Mouse (Mus musculus) MEL (cell line): Measurements from ENCODE around the gene Col15a1. TPM values are rescaled to one million over a fixed set of nuclear protein-coding genes. Genes with fewer than 3 reads are reported as not detected.

Experiments
- DNase-seq: peaks from one replicate; pipeline ENCODE4 v3.0.0; 2011; ENCODE audit warnings: low read depth, low spot score
- H3K27ac ChIP-seq: 2 replicates; pipeline ENCODE4 v1.5.1; 2012; ENCODE audit warnings: low read depth, mild to moderate bottlenecking, control low read depth, low read length, moderate library complexity; ENCODE audit not compliant: control insufficient read depth
- H3K27me3 ChIP-seq, 2 experiments: fragments of 150-350 bp in 1 of 2; sonication (generic) in 1 of 2; 2 replicates each; pipeline ENCODE4 v1.6.1; 2012; ENCODE audit warnings: low read length in 2 of 2, mild to moderate bottlenecking in 2 of 2, improper control_type of control experiment in 1 of 2, moderate library complexity in 1 of 2; ENCODE audit not compliant: insufficient read depth in 2 of 2, control insufficient read depth in 1 of 2
- H3K36me3 ChIP-seq, 2 experiments: 2 replicates each; pipeline ENCODE4 v1.6.1; 2012 to 2014; ENCODE audit warnings: low read length in 2 of 2, improper control_type of control experiment in 1 of 2, inconsistent platforms in 1 of 2, mild to moderate bottlenecking in 1 of 2; ENCODE audit not compliant: insufficient read depth in 2 of 2, control insufficient read depth in 1 of 2
- H3K4me1 ChIP-seq, 2 experiments: fragments of 150-350 bp in 1 of 2; sonication (generic) in 1 of 2; 2 replicates each; pipeline ENCODE4 v1.6.1; 2012; ENCODE audit warnings: low read length in 2 of 2, improper control_type of control experiment in 1 of 2, mild to moderate bottlenecking in 1 of 2; ENCODE audit not compliant: insufficient read depth in 2 of 2, control insufficient read depth in 1 of 2
- H3K4me3 ChIP-seq, 2 experiments: fragments of 150-350 bp in 1 of 2; sonication (generic) in 1 of 2; 2 replicates each; pipeline ENCODE4 v1.5.1; 2012; ENCODE audit warnings: low read depth in 2 of 2, low read length in 2 of 2, mild to moderate bottlenecking in 2 of 2, moderate library complexity in 2 of 2, control low read depth in 1 of 2, improper control_type of control experiment in 1 of 2; ENCODE audit not compliant: control insufficient read depth in 1 of 2, insufficient read depth in 1 of 2
- H3K79me2 ChIP-seq: 2 replicates; pipeline ENCODE4 v1.6.1; 2012; ENCODE audit warnings: mild to moderate bottlenecking, low read length, moderate library complexity; ENCODE audit not compliant: control insufficient read depth, poor library complexity, insufficient read depth
- H3K9ac ChIP-seq: 2 replicates; pipeline ENCODE4 v1.6.1; 2012; ENCODE audit warnings: low read depth, mild to moderate bottlenecking, control low read depth, low read length, moderate library complexity; ENCODE audit not compliant: control insufficient read depth, poor library complexity, severe bottlenecking
- H3K9me3 ChIP-seq: fragments of 150-350 bp; sonication (generic); replicated peaks from 2 replicates; pipeline ENCODE4 v1.6.1; 2012; ENCODE audit warnings: mild to moderate bottlenecking, low read length, improper control_type of control experiment, moderate library complexity; ENCODE audit not compliant: insufficient read depth
- CHD1 ChIP-seq: IDR thresholded peaks from 2 replicates; pipeline ENCODE4 v1.6.1; 2012; ENCODE audit warnings: low read depth, mild to moderate bottlenecking, inconsistent platforms, low read length, improper control_type of control experiment
- CHD2 ChIP-seq: IDR thresholded peaks from 2 replicates; pipeline ENCODE4 v1.6.1; 2011; ENCODE audit warnings: low read length, improper control_type of control experiment
- E2F4 ChIP-seq: IDR thresholded peaks from 2 replicates; pipeline ENCODE4 v1.6.1; 2011; ENCODE audit warnings: low read depth, low read length, improper control_type of control experiment, borderline replicate concordance
- ETS1 ChIP-seq: IDR thresholded peaks from 2 replicates; pipeline ENCODE4 v1.6.1; 2012; ENCODE audit warnings: low read depth, mild to moderate bottlenecking, inconsistent platforms, low read length, improper control_type of control experiment, moderate library complexity
- GABPA ChIP-seq: IDR thresholded peaks from 2 replicates; pipeline ENCODE4 v1.6.1; 2012; ENCODE audit warnings: low read depth, mild to moderate bottlenecking, inconsistent platforms, low read length, improper control_type of control experiment, moderate library complexity
- GATA1 ChIP-seq: IDR thresholded peaks from 2 replicates; pipeline ENCODE4 v1.6.1; 2011; ENCODE audit warnings: low read depth, low read length, improper control_type of control experiment
- HCFC1 ChIP-seq: IDR thresholded peaks from 2 replicates; pipeline ENCODE4 v1.6.1; 2012; ENCODE audit warnings: low read depth, mild to moderate bottlenecking, inconsistent platforms, low read length, improper control_type of control experiment, moderate library complexity
- JUND ChIP-seq: IDR thresholded peaks from 2 replicates; pipeline ENCODE4 v1.6.1; 2011; ENCODE audit warnings: low read depth, mild to moderate bottlenecking, improper control_type of control experiment, low read length
- KAT2A ChIP-seq: conservative IDR thresholded peaks from 2 replicates; pipeline ENCODE4 v1.6.1; 2012; ENCODE audit warnings: low read depth, low read length, improper control_type of control experiment, inconsistent platforms
- MAX ChIP-seq: IDR thresholded peaks from 2 replicates; pipeline ENCODE4 v1.6.1; 2011; ENCODE audit warnings: low read length, improper control_type of control experiment
- MYB ChIP-seq: IDR thresholded peaks from 2 replicates; pipeline ENCODE4 v1.6.1; 2011; ENCODE audit warnings: mild to moderate bottlenecking, low read depth, low read length, improper control_type of control experiment
- NELFE ChIP-seq: IDR thresholded peaks from 2 replicates; pipeline ENCODE4 v1.6.1; 2011; ENCODE audit warnings: low read depth, low read length, improper control_type of control experiment
- NRF1 ChIP-seq: IDR thresholded peaks from 2 replicates; pipeline ENCODE4 v1.6.1; 2014; ENCODE audit warnings: low read depth, mild to moderate bottlenecking, inconsistent platforms, low read length, improper control_type of control experiment, moderate library complexity; ENCODE audit not compliant: poor library complexity, insufficient read depth, severe bottlenecking
- POLR2AphosphoS5 ChIP-seq: IDR thresholded peaks from 2 replicates; pipeline ENCODE4 v1.6.1; 2012; ENCODE audit warnings: low read depth, borderline replicate concordance, mild to moderate bottlenecking, inconsistent platforms, low read length, moderate library complexity, mixed read lengths
- RCOR1 ChIP-seq: IDR thresholded peaks from 2 replicates; pipeline ENCODE4 v1.6.1; 2012; ENCODE audit warnings: low read depth, mild to moderate bottlenecking, inconsistent platforms, low read length, improper control_type of control experiment
- SMC3 ChIP-seq: IDR thresholded peaks from 2 replicates; pipeline ENCODE4 v1.6.1; 2011; ENCODE audit warnings: low read depth, low read length, improper control_type of control experiment
- TAL1 ChIP-seq: IDR thresholded peaks from 2 replicates; pipeline ENCODE4 v1.6.1; 2012; ENCODE audit warnings: mild to moderate bottlenecking, inconsistent platforms, low read length, moderate library complexity, mixed read lengths
- USF1 ChIP-seq: IDR thresholded peaks from 2 replicates; pipeline ENCODE4 v1.6.1; 2014; ENCODE audit warnings: low read depth, mild to moderate bottlenecking, inconsistent platforms, low read length, improper control_type of control experiment, moderate library complexity
- USF2 ChIP-seq, 2 experiments: IDR thresholded peaks; 2 replicates each; pipeline ENCODE4 v1.6.1; 2011 to 2012; ENCODE audit warnings: improper control_type of control experiment in 2 of 2, low read length in 2 of 2, borderline replicate concordance in 1 of 2, inconsistent platforms in 1 of 2, low read depth in 1 of 2, mild to moderate bottlenecking in 1 of 2; ENCODE audit not compliant: insufficient read depth in 1 of 2
- ZKSCAN1 ChIP-seq: IDR thresholded peaks from 2 replicates; pipeline ENCODE4 v1.6.1; 2012; ENCODE audit warnings: low read depth, mild to moderate bottlenecking, inconsistent platforms, low read length, improper control_type of control experiment, moderate library complexity
- polyA plus RNA-seq, 2 experiments: library from polyadenylated mRNA; stranded (reverse) in 1 of 2; unstranded in 1 of 2; fragments of >175 nt in 1 of 2; fragments of >200 nt in 1 of 2; gene quantifications; 2 replicates each; pipeline versions ENCODE4 v1.2.1 to v1.2.4; 2012; ENCODE audit warnings: low replicate concordance in 2 of 2, low read depth in 1 of 2; ENCODE audit not compliant: insufficient read length in 2 of 2, insufficient read depth in 1 of 2, missing spikeins in 1 of 2
- total RNA-seq: library from RNA; depleted of rRNA; stranded (reverse); fragments of 300-350 nt; gene quantifications from 2 replicates; pipeline ENCODE4 v1.2.3, GENCODE M21; 2012

Gene Col15a1
- total and polyA plus RNA-seq, 3 experiments, result 2.2 to 2.6 TPM; not detected in 1

GRCm38 (mm10) chr4:47179535-47179934, 28.4 kb upstream of the Col15a1 start:
- TF ChIP-seq ZKSCAN1 (no peak), GATA1 (no peak), ETS1 (no peak), SMC3 (no peak), RCOR1 (no peak), USF2 (IDR thresholded peaks at IDR 0.05; ENCODE audit: borderline replicate concordance in 1 of 2, insufficient read depth in 1 of 2, low read depth in 1 of 2, low read length in 2 of 2) (no peak), CHD2 (no peak), KAT2A (no peak), HCFC1 (no peak), E2F4 (no peak), MYB (no peak), MAX (no peak), CHD1 (no peak), NELFE (no peak), POLR2AphosphoS5 (no peak), JUND (no peak), NRF1 (no peak), TAL1 (no peak)
- no peaks in the 10 kb centered on the region for H3K4me1 ChIP-seq
- H3K36me3 ChIP-seq, result no peaks in the 10 kb centered on the region
- no peak overlapping the region for H3K4me3 ChIP-seq
- no peak overlapping the region for H3K27ac ChIP-seq
- H3K9ac ChIP-seq, result no peak overlapping the region
- no peak for DNase-seq
- H3K27me3 ChIP-seq, result peaks cover 0 to 3% of the 10 kb centered on the region in 2 experiments; a peak in 1 of 4 replicates
- H3K9me3 ChIP-seq, result no peaks in the 10 kb centered on the region
- no peaks in the 10 kb centered on the region for H3K79me2 ChIP-seq

- TF ChIP-seq CHD2 (no peak), GABPA (no peak), USF1 (no peak)
- no peak overlapping the region for H3K27ac ChIP-seq
- no peak overlapping the region for H3K9ac ChIP-seq
- no peak for DNase-seq
- H3K27me3 ChIP-seq, result peaks cover 0 to 3% of the 10 kb centered on the region in 2 experiments; a peak in 2 of 4 replicates
- H3K79me2 ChIP-seq, result no peaks in the 10 kb centered on the region
- H3K4me3 ChIP-seq, result no peak overlapping the region
- H3K36me3 ChIP-seq, result no peaks in the 10 kb centered on the region
- no peaks in the 10 kb centered on the region for H3K4me1 ChIP-seq
- no peaks in the 10 kb centered on the region for H3K9me3 ChIP-seq
Observed at GRCm38 (mm10) chr4:47184058-47184661, 23.8 kb upstream of the Col15a1 start.
